Mouse (Mus musculus) skeletal muscle tissue, adult 2 months (tissue): Measurements from ENCODE around the gene Kpna2.
"Not testable (repeated sequence)": the region's sequence is repeated elsewhere in the genome, so short reads cannot be mapped to it uniquely, and the experiment has no call there.

ENCODE experiments used
- DNase-seq: peaks from one replicate; pipeline ENCODE4 v3.0.0-alpha.2; 2012; ENCODE audit warnings: low read depth, low spot score

The Kpna2 gene

DNA sequence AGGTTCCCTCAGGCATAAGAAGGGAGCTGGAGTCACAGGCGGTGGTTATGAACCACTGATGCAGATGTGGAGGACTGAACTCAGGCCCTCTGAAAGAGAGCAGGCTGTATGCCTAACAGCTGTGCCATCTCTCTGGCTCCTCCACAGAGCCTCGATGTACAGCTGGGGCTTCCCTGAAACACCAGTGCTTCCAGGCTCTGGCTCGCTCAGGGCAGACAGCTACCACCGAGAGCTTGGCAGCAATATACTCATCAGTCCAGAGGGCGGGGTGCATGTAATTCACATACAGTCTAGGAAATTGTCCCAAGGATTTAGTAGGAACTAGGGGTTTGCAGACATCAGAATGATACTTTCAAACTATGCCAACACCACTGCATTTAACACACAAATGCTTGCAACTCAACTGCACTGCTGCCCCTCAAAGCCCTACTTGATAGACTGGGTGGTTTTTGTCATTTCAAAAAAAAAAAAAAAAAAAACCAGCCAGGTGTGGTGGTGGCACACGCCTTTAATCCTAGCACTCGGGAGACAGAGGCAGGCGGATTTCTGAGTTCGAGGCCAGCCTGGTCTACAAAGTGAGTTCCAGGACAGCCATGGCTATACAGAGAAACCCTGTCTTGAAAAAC is 13.2 kb downstream of the Kpna2 start:
- DNase-seq = not testable (repeated sequence)

DNA sequence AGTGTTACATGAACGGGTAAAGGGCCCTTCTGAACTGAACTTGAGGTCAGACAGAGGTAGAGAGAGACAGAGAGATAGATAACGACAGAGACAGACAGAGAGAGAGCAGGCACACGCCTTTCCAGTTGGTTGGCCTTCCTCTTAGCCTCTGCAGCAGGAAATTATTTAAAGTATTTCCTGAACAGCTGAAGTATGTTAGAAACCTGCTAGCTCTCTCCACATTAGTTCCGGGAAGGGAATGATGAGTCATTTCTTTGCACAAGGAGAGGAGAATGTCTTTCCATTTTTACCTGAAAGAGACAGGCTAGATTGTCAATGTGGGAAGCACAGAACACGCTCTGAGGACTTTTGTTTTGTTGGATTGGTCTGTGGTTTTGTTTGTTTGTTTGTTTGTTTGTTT is 17.0 kb downstream of the Kpna2 start:
- DNase-seq = no peak

DNA sequence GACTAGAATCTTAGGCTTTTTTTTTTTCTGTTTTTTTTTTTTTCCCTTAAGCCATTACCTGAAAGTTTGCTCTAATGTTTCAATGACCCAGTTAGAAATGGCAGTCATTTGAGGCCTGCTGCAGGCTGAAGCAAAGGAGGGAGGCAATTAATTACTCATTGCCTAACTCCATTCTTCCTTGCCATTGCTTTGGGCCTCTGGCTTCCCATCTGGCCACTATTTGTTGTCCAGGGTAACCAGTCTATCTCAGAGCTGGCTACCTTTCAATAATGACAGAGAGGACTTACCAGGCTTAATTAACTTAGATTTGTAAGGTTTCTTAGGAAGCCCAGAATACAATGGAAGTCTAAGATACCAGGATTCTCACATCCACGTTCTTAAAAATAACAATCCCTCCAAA is 17.6 kb downstream of the Kpna2 start:
- DNase-seq = peak; percentile 40

DNA sequence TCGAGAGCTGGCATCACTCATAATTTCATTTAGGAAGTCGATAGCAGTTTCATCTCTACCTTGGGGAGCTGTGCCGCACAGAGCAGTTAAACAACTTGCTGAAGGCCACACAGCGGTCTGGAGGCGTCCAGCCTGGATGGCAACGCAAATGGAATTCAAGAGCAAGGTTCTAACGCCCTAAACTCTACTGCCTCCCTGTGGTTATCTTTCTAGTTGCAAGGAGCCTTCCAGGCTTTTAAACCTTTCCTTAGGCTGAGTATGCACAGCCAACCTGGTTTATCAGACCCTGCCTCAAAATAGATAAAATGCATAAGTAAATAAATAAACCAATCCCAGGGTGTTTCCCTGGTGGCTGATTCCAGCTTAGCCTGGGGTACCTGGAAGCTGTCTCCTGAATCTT is 18.9 kb downstream of the Kpna2 start:
- peak; percentile 67 for DNase-seq

DNA sequence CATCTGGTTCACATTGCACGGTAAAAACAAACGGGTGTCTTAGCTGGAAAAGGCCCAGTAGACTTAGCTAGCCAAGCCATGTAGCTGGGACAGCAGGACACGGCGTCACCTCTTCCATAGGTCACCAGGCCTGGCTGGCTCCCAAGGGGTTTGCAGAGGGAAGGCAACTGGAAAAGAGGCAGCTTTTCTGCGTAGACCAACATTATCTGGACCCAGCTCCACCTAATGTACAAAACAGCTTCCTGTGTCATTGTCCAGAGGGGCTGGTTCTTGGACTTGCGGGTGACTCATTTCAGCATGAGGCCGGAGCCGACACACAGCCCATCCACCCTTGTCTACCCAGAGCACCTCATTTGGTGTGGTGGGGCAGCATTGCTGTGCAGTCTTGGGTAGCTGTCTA is 23.1 kb downstream of the Kpna2 start:
- peak; percentile 56 for DNase-seq

DNA sequence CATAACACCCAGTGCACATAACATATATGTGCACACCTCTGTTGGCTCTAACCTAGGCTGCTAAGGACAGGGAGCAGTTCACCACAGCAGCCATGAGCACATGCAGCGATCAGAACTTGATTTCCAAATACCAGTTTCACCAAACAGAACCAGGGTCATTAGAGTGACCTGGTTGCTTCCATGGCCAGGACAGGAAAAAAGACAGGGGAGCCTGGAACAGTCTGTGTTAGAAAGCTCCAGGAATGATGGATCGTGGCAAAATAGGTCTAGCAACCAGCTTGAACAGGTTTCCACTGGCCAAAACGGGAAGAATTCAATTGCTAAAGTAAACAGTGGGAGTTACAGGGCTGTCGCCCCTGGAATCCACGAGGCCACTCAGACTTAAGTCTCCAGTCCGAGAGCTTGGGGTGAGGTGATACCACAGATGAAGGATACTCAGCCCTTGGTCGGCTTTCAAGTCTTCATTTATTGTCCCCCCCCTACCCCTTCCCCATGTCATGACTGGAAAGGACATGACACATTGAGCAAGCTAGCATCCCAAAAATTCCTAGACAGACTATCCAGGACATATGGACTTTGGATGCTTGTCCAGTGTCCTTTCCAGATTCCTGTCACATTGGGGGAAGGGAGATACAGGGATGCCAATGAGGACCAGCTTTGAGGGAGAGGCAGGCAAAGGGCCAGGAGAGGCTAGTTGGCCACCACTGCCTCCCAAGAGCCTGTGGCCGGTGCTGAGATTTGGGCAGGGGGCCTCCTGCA is 23.7 kb downstream of the Kpna2 start:
- DNase-seq = no peak

DNA sequence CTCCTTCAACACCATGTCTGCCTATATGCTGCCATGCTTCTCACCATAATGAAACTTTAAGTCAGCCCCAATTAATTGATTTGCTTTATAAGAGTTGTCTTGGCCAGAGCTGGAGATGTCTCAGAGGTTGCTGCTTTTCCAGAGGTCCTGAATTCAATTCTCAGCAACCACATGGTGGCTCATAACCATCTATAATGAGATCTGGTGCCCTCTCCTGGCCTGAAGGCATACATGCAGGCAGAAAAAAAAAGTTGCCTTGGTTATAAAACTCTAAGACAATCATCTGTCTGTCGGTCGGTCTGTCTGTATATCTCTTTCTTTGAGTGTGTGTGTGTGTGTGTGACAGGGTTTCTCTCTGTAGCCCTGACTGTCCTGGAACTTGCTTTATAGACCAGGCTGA is 24.9 kb downstream of the Kpna2 start:
- DNase-seq = no peak

DNA sequence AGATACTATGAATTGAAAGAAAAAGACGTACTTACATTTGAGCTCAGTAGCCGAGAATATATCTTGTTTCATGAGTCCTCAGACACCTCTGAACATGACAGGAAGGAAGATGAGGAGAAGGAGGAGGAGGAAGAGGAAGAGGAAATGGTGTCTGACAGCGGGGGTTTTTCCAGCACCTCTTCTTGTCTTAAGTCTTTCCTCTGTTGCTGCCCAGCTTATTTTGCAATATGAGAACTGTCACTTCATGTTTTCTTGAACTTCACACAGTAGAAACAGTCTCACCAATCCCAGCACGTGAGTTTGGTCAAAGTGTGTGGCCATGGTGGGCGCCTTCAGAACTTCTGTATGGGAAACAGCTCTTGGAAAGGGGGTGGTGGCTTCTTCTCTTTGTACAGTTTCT is 26.3 kb downstream of the Kpna2 start:
- no peak for DNase-seq

DNA sequence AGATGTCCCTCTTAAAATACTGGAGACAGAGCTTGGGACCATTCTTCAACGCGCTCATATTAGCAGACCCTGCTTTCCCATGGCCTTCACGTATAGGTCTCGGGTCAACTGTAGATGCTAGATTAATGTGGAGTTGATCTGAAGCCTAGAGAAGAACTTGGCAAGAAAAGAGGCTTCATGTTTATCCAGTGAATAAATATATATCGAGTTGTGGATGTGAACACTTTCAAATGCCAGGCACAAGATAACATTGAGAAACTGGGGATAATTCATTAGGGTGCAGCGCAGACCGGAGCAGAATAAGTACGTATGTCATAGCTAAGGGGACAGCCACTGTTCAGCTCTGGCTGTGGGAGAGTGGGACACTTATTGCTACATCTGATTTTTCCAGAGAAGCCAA is 29.5 kb downstream of the Kpna2 start:
- DNase-seq = no peak

DNA sequence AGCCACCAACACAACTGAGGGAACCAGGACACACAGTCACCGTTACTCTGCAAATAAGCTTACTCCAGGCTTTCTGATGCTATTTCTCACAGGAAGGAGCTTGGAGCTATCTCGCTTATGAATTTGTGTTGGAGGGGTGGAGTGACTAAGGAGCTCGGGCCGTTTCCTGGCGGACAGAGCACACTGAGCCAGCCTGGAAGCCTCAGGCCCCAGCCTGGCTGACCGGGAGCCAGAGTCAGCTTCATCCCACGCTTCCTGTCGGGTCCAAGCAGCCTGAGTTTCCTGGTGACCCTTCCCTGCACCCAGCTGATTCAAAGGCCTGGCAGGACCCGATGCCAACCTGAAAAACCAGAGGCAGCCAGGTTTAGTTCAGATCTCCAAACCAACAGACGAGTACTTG is 31.7 kb downstream of the Kpna2 start:
- DNase-seq = peak; percentile 49

DNA sequence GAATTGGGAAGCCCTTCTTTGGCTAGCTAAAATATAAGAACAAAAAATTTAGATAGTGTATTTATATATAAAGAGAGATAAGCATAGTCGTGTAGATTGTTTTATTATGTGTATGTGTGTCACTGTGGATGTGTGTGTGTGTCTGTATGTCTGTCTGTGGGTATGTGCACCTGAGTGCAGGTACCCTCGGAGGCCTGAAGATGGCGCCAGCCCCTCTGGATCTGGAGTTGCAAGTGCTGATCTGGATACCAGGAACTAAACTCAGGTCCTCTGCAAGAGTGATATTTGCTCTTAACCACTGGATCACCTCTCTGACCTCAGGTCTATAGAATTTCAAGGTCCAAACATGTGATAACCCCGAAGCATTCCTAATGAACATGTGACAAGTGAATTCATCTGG is 33.5 kb downstream of the Kpna2 start:
- no peak for DNase-seq

DNA sequence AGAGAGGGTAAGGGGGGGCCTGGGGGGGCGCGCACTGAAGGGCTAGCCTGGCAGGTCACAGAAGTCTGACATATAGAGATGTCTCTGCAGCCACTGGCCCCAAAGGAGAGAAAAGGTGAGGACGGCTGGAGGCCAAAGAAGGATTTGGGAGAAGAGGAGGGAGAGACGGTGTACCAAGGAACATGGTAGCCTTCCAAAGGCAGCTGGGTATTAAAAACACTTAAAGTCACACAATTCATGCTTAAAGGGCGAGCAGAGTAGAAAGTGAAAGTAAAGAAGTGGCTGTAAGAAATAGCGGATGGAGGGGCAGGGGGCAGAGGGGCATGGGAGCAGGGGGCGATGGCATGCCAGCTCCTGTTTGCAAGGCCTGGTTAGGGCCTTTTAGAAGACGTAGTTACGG is 37.0 kb downstream of the Kpna2 start:
- DNase-seq = no peak

DNA sequence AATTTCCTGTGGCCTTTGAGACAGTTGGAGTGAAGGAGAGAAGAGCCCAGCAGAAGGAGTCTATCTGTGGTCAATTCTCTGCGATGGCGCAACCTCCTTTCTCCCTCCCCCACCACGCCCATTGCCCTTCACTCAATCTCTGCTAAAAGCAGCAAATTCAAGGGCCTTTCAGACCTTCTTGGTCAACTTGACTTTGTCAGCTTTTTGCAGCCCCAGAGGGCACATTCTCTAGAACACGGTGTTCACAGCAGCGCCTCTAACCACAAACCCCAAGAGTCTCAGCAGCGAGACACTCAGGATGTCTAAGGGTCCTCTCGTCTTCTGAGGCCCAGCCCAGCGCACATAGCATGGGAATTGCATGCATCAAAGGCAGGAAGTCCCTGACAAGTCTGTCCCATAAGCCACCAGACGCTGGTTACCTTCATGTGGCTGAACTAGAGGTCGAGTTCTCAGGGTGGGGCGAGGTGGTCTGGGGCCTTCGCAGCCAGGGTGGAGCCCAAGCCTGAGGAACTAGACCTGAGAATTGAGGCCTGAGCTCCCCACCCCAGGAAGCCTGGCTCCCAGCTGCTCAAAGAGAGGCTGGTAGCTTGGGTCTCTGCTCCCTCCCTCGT is 37.8 kb downstream of the Kpna2 start:
- DNase-seq = no peak

DNA sequence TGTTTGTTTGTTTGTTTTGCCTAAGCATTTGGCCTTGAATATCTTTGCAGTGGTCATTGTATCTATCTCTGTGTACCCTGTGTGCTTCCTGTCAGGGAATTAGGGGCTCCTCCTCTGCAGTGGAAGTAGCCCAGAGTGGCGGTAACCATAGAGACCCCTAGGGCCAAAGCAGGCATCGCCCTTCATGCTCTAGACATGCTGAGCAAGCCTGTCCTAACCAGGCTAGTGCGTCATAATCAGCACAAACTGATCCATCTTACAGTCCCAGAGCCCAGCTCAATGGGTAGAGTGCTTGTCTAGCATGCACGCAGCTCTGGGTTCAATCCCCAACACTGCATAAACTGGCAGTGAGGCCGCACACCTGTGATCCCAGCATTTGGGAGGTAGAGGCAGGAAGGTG is 40.2 kb downstream of the Kpna2 start:
- no peak for DNase-seq

DNA sequence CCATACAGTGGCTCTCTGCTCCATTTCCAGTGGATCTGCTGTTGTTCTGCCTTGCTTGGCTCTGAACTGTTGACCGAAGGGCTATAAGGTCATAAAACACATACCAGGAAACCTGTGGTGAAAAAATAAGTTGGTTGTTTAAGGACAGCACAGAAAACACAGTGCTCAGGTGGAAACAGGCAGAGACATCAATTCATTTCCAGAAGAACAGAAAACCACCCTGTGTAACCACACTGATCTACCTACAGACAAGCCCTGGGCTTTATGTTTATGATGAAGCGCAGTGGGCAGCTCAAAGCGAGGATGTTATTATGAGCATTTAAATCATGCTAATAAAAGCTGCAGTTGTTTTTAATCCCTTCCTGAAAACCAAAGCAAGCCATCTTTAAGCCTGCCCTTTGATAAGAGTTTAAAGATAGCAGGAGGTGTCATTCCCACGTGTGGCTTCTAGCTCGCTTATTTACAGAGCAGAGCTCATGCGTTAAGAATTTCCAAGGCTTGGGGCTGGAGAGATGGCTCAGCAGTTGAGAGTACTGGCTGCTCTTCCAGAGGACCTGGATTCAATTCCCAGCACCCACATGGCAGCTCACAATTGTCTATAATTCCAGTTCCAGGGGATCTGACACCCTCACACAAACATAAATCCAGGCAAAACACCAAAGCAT is 40.8 kb downstream of the Kpna2 start:
- DNase-seq = peak; percentile 31

DNA sequence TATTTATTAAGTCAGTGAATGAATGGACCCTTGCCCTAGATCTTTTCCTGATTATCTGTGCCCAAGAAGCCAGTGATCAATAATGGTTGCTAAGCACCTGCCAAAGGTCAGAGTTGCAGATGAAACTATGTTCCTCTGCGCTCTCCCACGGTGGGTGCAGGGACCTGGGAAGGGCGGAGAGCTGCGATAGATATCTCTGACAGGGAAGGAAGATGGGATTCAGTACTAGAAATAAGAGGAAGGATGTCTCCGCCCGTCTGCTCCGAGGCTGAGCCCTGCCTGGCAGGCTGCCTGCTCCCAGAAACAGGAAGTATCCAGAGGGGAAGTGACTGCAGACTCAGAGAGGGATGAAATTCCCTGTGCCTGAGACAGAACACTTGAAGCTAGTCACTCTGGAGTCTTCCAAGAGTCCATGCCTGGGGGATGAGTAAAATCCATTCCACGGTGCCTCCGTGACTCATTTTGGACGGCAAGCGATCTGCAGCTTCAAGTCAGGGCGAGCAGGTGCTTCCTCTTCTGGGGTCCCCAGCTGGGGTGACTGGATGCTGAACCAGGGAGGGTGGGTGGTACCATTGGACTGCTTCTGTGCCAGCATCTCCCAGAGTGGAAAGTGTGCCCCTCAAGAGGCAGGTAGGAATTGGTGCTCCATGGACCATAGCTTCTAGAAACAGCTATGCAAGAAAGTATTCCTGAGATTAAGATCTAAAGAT is 41.9 kb downstream of the Kpna2 start:
- DNase-seq = peak; percentile 79

DNA sequence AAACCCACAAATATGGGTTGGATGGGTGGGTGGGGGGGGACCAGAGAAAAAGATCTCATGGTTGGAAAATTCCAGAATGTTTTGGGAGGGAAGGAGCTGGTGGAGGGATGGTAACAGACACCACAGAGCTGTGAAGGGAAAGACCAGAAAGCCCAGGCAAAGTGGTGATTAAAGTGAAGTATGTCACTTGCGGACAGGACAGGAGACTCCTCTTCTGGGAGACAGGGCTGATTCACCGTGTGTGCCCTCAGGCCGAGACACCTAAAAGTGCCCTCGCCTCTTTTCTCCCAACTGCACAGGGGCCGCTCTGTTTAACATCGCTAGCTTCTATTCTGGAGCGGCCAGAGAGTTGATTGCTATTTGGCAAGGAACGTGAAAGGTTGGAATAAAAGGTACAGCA is 44.8 kb downstream of the Kpna2 start:
- DNase-seq = no peak

DNA sequence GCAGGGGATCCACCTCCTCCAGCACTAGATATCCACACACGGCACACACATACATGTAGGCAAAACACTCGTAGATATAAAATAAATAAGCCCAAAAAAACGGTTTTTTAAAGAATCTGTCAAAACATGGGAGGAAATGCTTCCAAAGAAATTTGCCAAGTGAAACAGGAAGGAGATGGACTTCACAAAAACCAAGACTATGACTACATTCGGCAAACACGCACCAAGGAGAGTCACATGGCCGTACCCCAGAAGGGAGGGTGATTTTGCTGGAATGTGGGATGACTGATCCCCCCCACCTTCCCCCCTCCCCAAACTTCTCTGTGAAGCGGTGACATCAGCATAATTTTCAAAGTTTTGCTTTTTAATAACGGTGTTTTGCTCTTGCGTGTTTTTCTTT is 45.2 kb downstream of the Kpna2 start:
- peak; percentile 47 for DNase-seq
